Mouse (Mus musculus): ENCODE results near the gene Endov. TPM values are rescaled to one million over a fixed set of nuclear protein-coding genes. Genes with fewer than 3 reads are reported as not detected.

Gene Endov
- polyA plus RNA-seq, 1 experiment from 2014 or later, result 10.9 TPM

DNA sequence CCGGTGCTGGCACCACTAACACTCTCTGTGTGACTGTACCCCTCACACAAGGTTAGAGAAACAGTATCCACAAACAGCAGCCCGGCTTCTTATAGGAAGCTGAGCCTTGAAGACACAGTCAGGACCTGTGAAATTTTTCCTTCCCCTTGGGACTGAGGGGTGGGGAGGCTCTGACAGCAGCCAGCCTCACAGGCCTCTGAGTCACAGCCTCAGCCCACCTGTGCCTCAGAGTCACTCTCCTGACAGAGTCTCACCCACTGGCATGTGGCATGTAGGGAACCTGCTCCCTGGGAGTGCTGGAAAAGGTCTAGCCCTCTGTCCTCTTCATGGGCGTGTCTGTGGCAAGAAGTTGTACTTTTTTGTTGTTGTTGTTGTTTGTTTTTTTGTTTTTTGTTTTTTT lies 60.3 kb downstream of the Endov start:
- Histone ChIP-seq H3K36me3 (ENCODE audit: control insufficient read depth, insufficient read depth, low read length) (no peaks in the 10 kb centered on the region), H3K9ac (ENCODE audit: low read depth, low read length) (no peak overlapping the region), H3K4me3 (ENCODE audit: low read depth, low read length) (no peak overlapping the region), H3K27me3 (replicated peaks; ENCODE audit: control insufficient read depth, insufficient read depth, low read length) (peaks cover 50% of the 10 kb centered on the region), H3K27ac (replicated peaks; ENCODE audit: low read depth, low read length) (no peak overlapping the region), H3K4me1 (ENCODE audit: control insufficient read depth, insufficient read depth, low read length) (peaks cover 17% of the 10 kb centered on the region), H3K4me2 (ENCODE audit: low read depth, low read length) (no peak overlapping the region), H3K9me3 (ENCODE audit: control insufficient read depth, low read length) (no peaks in the 10 kb centered on the region)
- 52% methylated on average over 3 of the region's 3 CpGs for WGBS
- DNase-seq (ENCODE audit: low spot score), result no peak
- ATAC-seq (ENCODE audit: low read depth), result no peak

DNA sequence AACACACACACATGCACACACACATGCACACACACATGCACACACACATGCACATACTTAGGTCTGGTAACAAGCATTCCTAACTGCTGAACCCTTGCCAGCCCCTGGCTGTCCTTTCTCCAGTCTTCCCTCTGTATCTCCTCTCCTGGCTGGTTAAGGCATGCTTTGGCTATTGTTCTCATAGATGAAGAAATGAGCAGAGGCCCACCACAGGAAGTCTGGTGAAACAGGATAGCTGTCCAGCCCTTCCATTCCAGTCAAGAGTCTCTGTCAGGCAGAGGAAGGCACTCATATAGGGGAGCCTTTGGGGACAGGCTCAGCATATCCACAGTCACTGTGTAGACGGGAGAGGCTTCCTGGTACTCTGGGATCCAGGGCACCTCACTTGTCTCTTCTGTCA lies 61.2 kb downstream of the Endov start:
- WGBS, result 29% methylated on average over 1 of the region's 1 CpGs
- ATAC-seq (ENCODE audit: low read depth), result no peak

DNA sequence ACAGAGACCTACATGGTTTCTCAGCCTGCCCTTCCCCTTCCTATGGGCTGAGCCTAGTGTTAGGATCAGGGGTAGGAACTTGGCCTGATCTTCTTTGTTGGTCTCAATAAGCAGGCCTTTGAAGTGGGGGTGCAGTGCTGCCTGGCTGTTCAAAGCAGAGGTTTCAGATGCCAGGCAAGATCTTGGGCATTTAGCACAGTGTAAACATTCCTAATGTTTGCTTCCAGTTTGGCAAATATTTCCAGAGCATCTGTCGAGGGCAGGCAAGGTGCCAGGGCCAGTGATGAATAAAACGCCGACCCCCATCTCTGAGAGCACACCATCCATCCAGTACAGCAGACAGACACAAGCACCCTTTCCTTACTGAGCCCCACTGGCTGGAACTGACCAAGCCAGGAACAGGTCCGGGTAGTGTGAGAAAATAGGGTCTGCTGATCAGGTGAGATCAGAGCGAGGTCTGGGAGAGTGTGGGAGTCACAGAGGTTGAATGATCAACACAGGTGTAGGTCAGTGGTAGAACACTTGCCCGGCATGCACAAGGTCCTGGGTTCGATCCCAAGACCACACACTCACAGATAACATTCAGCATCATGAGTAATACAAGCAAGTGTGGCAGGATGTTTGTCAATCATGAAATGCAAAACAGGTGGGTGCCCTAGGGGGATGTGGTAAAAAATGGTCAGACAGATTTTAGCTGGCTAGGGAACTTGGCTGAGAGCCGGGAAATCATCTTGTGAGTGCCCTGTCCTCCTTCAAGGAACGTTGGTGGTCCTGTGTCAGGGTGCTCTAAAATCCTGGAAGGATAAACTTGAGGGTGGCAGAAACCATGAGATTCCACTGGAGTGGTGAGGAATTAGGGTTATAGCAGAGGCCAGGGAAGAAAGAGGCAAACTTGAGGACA lies 62.0 kb downstream of the Endov start:
- Histone ChIP-seq H3K27ac (replicated peaks; ENCODE audit: low read depth, low read length) (no peak overlapping the region), H3K27me3 (replicated peaks; ENCODE audit: control insufficient read depth, insufficient read depth, low read length) (peaks cover 33% of the 10 kb centered on the region)
- no peak for DNase-seq (ENCODE audit: low spot score)

More for the DNA sequence above, 61.2 kb downstream of the Endov start:
- no peaks in the 10 kb centered on the region for H3K9me3 ChIP-seq (ENCODE audit: control insufficient read depth, low read length)
- no peaks in the 10 kb centered on the region for H3K36me3 ChIP-seq (ENCODE audit: control insufficient read depth, insufficient read depth, low read length)
- no peak overlapping the region for H3K27ac ChIP-seq (replicated peaks; ENCODE audit: low read depth, low read length)
- DNase-seq (ENCODE audit: low spot score), result no peak
- no peak overlapping the region for H3K4me3 ChIP-seq (ENCODE audit: low read depth, low read length)
- peaks cover 42% of the 10 kb centered on the region for H3K27me3 ChIP-seq (replicated peaks; ENCODE audit: control insufficient read depth, insufficient read depth, low read length)
- H3K9ac ChIP-seq (ENCODE audit: low read depth, low read length), result no peak overlapping the region
- no peak overlapping the region for H3K4me2 ChIP-seq (ENCODE audit: low read depth, low read length)
- peaks cover 11% of the 10 kb centered on the region for H3K4me1 ChIP-seq (ENCODE audit: control insufficient read depth, insufficient read depth, low read length)

GRCm38 (mm10) chr11:119554706-119555105 lies 63.6 kb downstream of the Endov start:
- H3K9me3 ChIP-seq (ENCODE audit: control insufficient read depth, low read length), result no peaks in the 10 kb centered on the region
- H3K36me3 ChIP-seq (ENCODE audit: control insufficient read depth, insufficient read depth, low read length), result no peaks in the 10 kb centered on the region
- ATAC-seq (ENCODE audit: low read depth) (no peak), DNase-seq (ENCODE audit: low spot score) (no peak)
- H3K27me3 ChIP-seq (replicated peaks; ENCODE audit: control insufficient read depth, insufficient read depth, low read length), result peaks cover 18% of the 10 kb centered on the region
- no peak overlapping the region for H3K9ac ChIP-seq (ENCODE audit: low read depth, low read length)
- H3K4me2 ChIP-seq (ENCODE audit: low read depth, low read length), result no peak overlapping the region
- peaks cover 15% of the 10 kb centered on the region for H3K4me1 ChIP-seq (ENCODE audit: control insufficient read depth, insufficient read depth, low read length)
- WGBS, result 56% methylated on average over 7 of the region's 7 CpGs
- no peak overlapping the region for H3K27ac ChIP-seq (replicated peaks; ENCODE audit: low read depth, low read length)
- H3K4me3 ChIP-seq (ENCODE audit: low read depth, low read length), result no peak overlapping the region

More for the DNA sequence above, 62.0 kb downstream of the Endov start:
- WGBS, result 60% methylated on average over 9 of the region's 9 CpGs
- Histone ChIP-seq H3K4me2 (ENCODE audit: low read depth, low read length) (no peak overlapping the region), H3K9me3 (ENCODE audit: control insufficient read depth, low read length) (no peaks in the 10 kb centered on the region), H3K4me3 (ENCODE audit: low read depth, low read length) (no peak overlapping the region), H3K4me1 (ENCODE audit: control insufficient read depth, insufficient read depth, low read length) (peaks cover 10% of the 10 kb centered on the region), H3K9ac (ENCODE audit: low read depth, low read length) (no peak overlapping the region), H3K36me3 (ENCODE audit: control insufficient read depth, insufficient read depth, low read length) (no peaks in the 10 kb centered on the region)
- ATAC-seq (ENCODE audit: low read depth), result no peak

DNA sequence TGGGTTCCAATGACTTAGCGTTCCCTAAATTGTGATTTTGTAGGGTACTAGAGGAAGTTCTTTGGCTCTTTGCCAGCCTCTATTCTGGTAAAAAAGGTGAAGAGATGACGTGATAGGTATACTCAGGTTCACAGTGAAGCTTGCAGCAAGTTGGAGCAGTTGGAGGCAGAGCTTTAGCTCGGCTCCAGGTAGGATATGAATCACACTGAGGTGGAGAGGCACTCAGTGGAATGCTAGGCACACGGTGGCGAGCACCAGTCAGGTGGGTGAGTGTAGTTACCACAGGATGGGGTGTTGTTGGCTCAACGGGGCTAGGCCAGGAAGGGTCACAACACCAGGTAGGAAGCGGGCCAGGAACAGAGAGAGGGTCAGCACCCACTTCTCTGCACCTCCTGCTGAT lies 64.0 kb downstream of the Endov start:
- Histone ChIP-seq H3K27me3 (replicated peaks; ENCODE audit: control insufficient read depth, insufficient read depth, low read length) (peaks cover 13% of the 10 kb centered on the region), H3K4me2 (ENCODE audit: low read depth, low read length) (no peak overlapping the region), H3K27ac (replicated peaks; ENCODE audit: low read depth, low read length) (no peak overlapping the region), H3K4me3 (ENCODE audit: low read depth, low read length) (no peak overlapping the region), H3K4me1 (ENCODE audit: control insufficient read depth, insufficient read depth, low read length) (peaks cover 16% of the 10 kb centered on the region), H3K9ac (ENCODE audit: low read depth, low read length) (no peak overlapping the region), H3K9me3 (ENCODE audit: control insufficient read depth, low read length) (no peaks in the 10 kb centered on the region), H3K36me3 (ENCODE audit: control insufficient read depth, insufficient read depth, low read length) (no peaks in the 10 kb centered on the region)
- DNase-seq (ENCODE audit: low spot score), result no peak
- no peak for ATAC-seq (ENCODE audit: low read depth)
- 71% methylated on average over 7 of the region's 7 CpGs for WGBS

DNA sequence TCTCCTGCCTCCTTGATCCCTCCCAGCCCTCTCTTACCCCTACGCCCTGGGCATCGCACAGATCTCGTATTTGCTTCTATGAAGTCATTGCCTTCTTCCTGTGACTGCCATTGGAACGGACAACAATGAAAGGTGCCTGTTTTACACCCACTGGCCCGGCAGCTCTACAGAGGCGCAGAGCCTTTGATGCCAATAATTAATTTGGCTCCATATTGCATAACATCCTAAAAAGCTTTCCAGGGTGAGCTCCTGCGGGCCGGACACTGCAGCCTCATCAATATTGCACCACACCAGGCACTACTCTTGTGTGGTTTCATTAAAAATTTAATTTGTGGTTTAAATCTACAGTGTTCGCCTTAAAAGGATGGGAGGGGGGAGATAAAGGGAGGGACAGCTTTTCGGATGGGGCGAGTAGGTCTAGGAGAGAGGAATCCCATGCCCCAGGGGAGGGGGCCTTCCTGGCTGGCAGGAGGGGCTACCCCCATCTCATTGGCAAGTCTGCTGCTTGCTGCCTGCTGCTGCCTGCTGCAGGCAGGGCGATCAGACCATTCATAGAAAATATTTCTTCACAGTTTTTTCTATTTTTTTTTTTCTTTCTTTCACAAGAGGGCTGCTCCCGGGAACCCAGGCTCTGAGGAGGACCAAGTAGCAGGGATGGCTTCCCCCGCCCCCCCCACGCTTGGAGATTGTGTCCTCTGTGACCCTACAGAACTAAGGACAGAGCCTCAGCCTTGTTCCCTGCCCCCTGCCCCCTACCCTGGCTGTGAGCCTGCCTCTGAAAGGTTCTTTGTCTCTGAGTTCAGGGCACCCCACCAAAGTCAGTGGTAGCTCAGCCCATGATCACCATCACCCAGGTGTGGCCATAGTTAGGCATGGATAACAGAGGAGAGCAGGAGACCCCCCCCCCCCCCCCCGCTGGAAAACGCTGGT lies 67.1 kb downstream of the Endov start:
- Histone ChIP-seq H3K4me3 (ENCODE audit: low read depth, low read length) (no peak overlapping the region), H3K4me2 (ENCODE audit: low read depth, low read length) (peak overlapping the region; percentile 26; the same call in 1 of the 2 replicates), H3K27me3 (replicated peaks; ENCODE audit: control insufficient read depth, insufficient read depth, low read length) (0 out of 2 replicates have a peak, but pooled peaks cover 3% of the 10 kb centered on the region), H3K27ac (replicated peaks; ENCODE audit: low read depth, low read length) (no peak overlapping the region), H3K36me3 (ENCODE audit: control insufficient read depth, insufficient read depth, low read length) (no peaks in the 10 kb centered on the region), H3K4me1 (ENCODE audit: control insufficient read depth, insufficient read depth, low read length) (peaks cover 16% of the 10 kb centered on the region), H3K9ac (ENCODE audit: low read depth, low read length) (no peak overlapping the region), H3K9me3 (ENCODE audit: control insufficient read depth, low read length) (no peaks in the 10 kb centered on the region)
- DNase-seq (ENCODE audit: low spot score), result no peak
- WGBS, result 26% methylated on average over 16 of the region's 17 CpGs
- peak; percentile 50; the same call in 1 of the 2 replicates for ATAC-seq (ENCODE audit: low read depth)

- H3K27ac ChIP-seq (replicated peaks; ENCODE audit: low read depth, low read length), result no peak overlapping the region
- no peaks in the 10 kb centered on the region for H3K36me3 ChIP-seq (ENCODE audit: control insufficient read depth, insufficient read depth, low read length)
- H3K9me3 ChIP-seq (ENCODE audit: control insufficient read depth, low read length), result no peaks in the 10 kb centered on the region
- H3K4me1 ChIP-seq (ENCODE audit: control insufficient read depth, insufficient read depth, low read length), result peaks cover 16% of the 10 kb centered on the region
- H3K4me3 ChIP-seq (ENCODE audit: low read depth, low read length), result no peak overlapping the region
- DNase-seq (ENCODE audit: low spot score) (peak; percentile 51), ATAC-seq (ENCODE audit: low read depth) (peak; percentile 67)
- peak overlapping the region; percentile 26; the same call in 1 of the 2 replicates for H3K4me2 ChIP-seq (ENCODE audit: low read depth, low read length)
- H3K27me3 ChIP-seq (replicated peaks; ENCODE audit: control insufficient read depth, insufficient read depth, low read length), result 0 out of 2 replicates have a peak, but pooled peaks cover 5% of the 10 kb centered on the region
- WGBS, result 5% methylated on average over 9 of the region's 9 CpGs
- no peak overlapping the region for H3K9ac ChIP-seq (ENCODE audit: low read depth, low read length)
Measured at GRCm38 (mm10) chr11:119558870-119559610, 67.9 kb downstream of the Endov start.
